Mouse (Mus musculus): ENCODE measurements around the gene Asb1.

Gene Asb1

DNA sequence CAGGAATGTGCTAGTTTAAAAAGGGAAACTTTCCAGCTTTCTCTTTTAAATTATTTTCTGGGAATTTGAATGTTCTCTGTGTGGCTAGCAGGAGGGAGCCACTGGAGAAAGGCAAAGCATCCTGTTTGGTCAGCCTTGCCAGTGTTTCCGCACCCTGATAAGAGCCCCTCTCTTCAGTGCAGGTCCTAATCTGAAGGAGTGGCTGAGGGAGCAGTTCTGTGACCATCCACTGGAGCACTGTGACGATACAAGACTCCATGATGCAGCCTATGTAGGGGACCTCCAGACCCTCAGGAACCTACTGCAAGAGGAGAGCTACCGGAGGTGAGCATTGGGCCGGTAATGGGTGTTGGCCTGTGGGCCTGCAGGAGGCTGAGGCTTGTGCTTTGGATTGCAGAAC, 3.6 kb downstream of the Asb1 start:
- no peak for DNase-seq (ENCODE audit: inconsistent age in 2 of 2, low spot score in 1 of 2)

GRCm38 (mm10) chr1:91545226-91545625, 4.9 kb downstream of the Asb1 start:
- DNase-seq (ENCODE audit: inconsistent age in 2 of 2, low spot score in 1 of 2): no peak

GRCm38 (mm10) chr1:91547567-91547966, 7.2 kb downstream of the Asb1 start:
- no peak for DNase-seq (ENCODE audit: inconsistent age in 2 of 2, low spot score in 1 of 2)

- DNase-seq (ENCODE audit: inconsistent age in 2 of 2, low spot score in 1 of 2): no peak
Measured at GRCm38 (mm10) chr1:91549073-91549472, 8.7 kb downstream of the Asb1 start.

- DNase-seq (ENCODE audit: inconsistent age in 2 of 2, low spot score in 1 of 2): no peak
Measured at GRCm38 (mm10) chr1:91557099-91557498, 16.8 kb downstream of the Asb1 start.

- no peak for DNase-seq (ENCODE audit: inconsistent age in 2 of 2, low spot score in 1 of 2)
Measured at GRCm38 (mm10) chr1:91561226-91561625, 20.9 kb downstream of the Asb1 start.

GRCm38 (mm10) chr1:91562977-91563590, 22.7 kb downstream of the Asb1 start:
- no peak for DNase-seq (ENCODE audit: inconsistent age in 2 of 2, low spot score in 1 of 2)

DNA sequence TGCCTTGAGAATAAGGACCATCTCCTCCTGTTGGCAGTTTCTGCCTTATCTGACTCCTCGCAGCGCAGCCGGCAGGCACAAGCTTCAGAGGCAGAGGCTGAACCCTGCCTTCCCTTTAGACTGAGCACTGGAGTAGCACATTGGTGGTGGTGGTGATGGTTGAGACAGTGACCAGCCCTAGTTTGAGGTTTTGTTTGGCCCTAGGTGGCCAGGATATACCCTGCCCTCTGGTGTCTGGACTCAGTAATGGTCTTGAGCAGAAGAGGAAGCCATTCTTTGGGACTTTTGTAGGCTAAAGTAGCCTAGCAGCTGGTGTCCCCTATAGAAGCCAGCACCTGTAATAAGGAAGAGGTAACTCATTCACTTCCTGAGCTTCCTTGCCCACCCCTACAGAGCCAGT, 23.7 kb downstream of the Asb1 start:
- peak in 1 of 2 experiments; percentile 34 for DNase-seq (ENCODE audit: inconsistent age in 2 of 2, low spot score in 1 of 2)

- no peak for DNase-seq (ENCODE audit: inconsistent age in 2 of 2, low spot score in 1 of 2)
Measured at GRCm38 (mm10) chr1:91564598-91564997, 24.3 kb downstream of the Asb1 start.

- DNase-seq (ENCODE audit: inconsistent age in 2 of 2, low spot score in 1 of 2): no peak
Measured at GRCm38 (mm10) chr1:91567269-91567668, 26.9 kb downstream of the Asb1 start.

- no peak for DNase-seq (ENCODE audit: inconsistent age in 2 of 2, low spot score in 1 of 2)
Measured at GRCm38 (mm10) chr1:91572458-91572857, 32.1 kb downstream of the Asb1 start.

DNA sequence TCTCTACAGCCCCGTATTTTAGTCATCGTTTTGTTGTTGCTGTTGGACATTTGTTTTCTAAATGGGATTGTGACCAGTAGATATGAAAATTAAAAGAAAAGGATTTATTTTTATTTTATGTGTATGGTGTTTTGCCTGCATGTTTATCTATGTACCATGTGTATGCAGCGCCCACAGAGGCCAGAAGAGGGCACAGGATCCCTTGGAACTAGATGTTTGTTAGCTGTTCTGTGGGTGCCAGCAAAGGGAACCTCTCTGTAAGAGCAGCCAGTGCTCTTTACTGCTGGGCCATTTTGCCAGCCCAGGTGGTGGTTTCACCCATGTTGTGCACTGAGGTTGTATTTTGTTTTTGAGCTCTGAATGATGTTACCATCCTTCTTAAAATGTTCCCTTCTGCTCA, 33.9 kb downstream of the Asb1 start:
- peak; percentile 41 to 80 for DNase-seq (ENCODE audit: inconsistent age in 2 of 2, low spot score in 1 of 2)

GRCm38 (mm10) chr1:91577883-91578517, 37.7 kb downstream of the Asb1 start:
- no peak for DNase-seq (ENCODE audit: inconsistent age in 2 of 2, low spot score in 1 of 2)

- DNase-seq (ENCODE audit: inconsistent age in 2 of 2, low spot score in 1 of 2): no peak
Measured at GRCm38 (mm10) chr1:91580503-91580902, 40.2 kb downstream of the Asb1 start.

DNA sequence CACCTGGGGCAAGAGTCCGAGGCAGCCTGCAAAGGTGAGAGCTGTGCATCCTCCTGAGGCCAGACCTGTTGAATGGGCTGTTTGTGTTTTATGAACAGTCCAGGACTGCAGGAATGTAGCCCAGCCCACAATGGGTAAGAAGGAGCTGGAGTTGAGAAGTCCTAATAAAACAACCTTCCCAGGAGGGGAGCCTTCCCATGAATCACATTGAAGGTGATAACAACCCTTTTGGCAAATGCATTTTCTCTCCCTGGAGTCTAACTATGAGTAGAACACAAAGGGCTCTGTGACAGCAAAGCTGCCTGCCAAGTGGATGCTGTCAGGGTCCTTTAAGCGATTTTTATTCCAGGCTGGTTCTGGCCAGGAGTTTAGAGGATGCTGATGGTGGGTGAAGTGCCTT, 40.9 kb downstream of the Asb1 start:
- DNase-seq (ENCODE audit: inconsistent age in 2 of 2, low spot score in 1 of 2): no peak

DNA sequence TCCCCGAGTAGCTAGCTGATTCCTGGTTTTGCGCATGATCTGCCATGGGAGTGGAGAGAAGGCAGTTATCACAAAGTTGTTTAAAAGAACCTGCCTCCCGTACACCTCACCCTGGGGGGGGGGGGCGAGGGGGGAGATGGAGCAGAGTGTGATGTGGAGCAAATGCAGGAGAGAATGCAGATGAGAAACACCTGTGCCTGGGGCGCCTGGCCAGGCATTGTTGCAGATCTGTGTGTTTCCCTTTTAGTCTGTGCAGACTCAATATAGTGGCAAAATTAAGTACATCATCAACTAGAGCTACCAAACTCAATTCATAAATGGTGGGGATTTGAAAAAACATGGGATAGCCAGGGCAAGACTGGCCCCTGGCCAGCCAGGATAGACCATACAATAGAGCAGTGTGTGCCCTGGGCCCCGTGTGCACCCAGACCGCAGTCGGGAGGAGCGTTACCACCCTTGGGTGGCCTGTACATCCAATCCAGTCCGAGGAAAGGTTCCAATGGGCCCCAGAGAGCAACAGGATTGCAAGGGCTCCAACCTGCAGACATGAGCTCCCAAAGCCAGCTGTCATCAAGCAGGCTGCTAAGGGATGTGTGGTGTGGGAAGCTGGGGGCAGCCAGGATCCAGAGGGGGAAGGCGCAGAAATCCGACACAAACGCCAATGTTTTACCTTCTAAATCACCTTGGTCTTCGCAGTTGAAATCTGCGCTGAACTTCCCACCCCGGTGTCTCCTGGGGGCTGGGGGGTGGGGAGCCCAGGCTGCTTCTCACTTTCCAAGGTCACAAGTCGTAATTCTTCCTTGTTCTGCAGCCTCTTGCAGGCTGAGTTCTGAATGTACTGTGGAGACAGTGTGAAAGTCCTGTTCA, 44.9 kb downstream of the Asb1 start:
- DNase-seq (ENCODE audit: inconsistent age in 2 of 2, low spot score in 1 of 2): no peak

DNA sequence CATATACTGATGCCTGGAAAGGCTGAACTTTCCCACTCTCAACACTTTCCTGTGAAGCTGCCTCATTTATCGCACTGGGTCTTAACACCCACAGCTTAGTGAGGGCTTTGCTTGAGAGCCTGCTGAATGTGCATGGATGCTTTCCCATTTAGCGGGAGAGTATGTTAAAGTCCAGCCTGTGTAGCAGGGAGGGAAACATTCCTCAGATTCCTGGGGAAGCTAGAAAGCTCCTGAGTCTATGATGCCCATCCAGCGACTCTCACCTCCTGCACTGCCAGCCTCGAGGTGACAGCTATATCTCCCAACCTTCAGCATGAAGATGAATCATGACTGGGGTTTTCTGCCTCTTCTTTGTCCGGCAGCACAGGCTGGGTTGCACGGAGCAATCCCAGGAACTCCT, 49.4 kb downstream of the Asb1 start:
- DNase-seq (ENCODE audit: inconsistent age in 2 of 2, low spot score in 1 of 2): no peak

DNA sequence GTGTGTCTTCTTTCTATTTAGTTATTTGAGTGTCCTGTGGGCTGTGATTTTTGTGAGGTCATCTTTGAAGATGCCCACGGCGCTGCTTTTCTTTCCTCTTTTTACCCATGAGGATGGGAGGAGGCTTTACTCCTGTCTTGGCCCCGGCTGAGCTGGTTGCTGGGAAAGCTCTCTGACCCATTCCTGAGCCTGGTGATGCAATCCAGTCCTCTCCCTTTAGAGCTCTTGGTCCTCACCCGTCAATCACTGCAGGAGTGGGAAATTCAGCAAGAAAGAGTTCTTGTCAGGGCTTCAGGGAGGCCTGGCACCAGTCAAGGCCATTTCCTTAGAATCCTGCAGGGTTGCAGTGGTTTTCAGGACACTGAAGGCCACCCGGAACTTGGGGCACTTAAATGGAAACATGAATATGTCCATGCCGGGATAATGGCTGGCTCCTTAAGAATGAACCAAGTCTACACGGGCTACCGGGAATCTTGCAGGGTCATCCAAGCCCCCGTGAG, 55.2 kb downstream of the Asb1 start:
- DNase-seq (ENCODE audit: inconsistent age in 2 of 2, low spot score in 1 of 2): peak; percentile 32 to 80

GRCm38 (mm10) chr1:91597611-91598010, 57.3 kb downstream of the Asb1 start:
- no peak for DNase-seq (ENCODE audit: inconsistent age in 2 of 2, low spot score in 1 of 2)

DNA sequence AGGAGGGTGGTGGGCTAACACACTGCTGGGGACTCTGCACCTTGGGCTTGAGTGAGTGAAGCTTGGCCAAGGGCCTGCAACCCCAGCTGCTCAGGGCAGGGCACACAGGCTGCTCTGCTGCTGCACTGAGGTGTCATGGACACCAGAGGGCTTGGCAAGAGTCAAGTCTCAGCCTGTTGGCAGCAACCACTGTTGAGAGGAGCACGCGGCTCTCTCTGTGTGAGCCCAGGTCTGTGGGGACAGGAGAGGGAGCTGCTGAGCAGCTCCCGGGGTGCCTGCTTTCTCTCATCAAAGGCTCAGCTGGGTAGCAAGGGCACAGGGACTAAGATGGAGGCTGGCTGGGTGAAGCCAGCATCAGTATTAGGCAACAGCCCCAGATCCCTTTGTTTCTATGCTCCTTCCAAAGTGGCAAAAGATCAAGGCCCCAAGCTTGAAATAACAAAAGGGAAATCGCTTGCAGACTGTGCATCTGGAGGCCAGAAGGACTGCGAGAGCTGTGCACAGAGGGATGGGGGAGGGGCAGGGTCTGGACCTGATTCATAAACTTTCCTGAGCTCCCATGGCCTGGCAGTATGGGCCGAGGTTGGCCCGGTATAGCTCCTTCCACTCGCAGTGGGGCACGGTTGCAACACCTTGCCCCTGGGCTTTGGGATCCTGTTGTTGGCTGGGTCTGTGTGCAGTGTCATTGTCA, 60.5 kb downstream of the Asb1 start:
- peak; percentile 85 to 89 for DNase-seq (ENCODE audit: inconsistent age in 2 of 2, low spot score in 1 of 2)

DNA sequence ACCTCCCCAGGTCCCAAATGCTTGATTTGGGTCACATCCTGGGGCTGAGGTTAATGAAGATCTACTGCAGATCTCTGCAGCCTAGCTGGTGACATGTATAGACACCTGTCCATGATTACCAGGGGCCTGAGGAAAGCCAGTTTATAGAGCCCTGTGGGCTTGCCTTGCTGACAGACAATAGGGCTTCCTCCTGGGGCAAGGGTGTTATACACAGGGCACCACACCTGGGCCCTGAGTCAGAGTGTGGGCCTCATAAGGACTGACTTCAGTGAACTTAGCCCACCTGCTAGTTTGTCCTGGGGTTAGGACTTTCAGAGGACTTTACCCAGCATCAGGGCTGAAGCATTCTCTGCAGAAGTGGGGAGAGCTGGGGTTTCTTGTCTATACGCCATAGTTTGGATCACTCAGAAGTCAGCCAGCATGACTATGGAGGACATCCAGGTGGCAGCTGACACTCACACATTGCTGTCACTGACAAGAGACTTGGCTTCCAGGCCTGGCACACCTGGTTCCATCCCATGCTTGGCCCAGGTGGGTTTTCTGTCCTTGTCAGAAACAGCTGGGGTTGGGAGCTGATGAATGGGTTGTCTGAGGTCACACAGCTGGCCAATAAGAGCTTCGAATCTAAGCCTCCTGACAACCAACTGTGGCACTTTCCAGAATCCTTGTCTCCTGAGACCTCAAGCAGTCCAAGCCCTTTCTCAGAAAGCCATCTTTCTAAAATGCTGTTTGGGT, 61.2 kb downstream of the Asb1 start:
- DNase-seq (ENCODE audit: inconsistent age in 2 of 2, low spot score in 1 of 2): no peak
